In the genomic region with DNA sequence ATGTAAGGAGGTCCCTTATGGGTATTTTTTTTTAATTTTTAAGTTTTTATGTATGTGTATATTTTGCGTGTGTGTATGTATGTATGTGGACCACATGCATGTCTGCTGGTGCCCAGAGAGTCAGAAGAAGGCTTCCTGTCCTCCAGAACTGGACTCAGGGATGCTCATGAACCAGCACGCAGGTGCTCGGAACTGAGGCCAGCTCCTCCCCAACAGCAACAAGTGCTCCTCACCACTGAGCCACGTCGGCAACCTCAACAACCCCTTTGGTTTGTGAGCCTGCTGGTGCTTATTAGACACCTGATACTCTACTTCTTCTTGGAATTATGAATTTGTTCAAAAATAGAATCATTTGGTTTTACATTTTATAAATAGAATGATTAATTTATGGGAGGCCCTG, we compare ENCODE assay signal across 7 mouse cellular contexts. TPM values are rescaled to one million over a fixed set of nuclear protein-coding genes. Genes with fewer than 3 reads are reported as not detected.
A peak's percentile ranks its signal among the peaks of the same experiment; 100 is the strongest.
DNase-seq lines count a peak whose midpoint lies in the region; ATAC-seq lines count a peak whose summit lies in the region.

No protein-coding gene starts in this region.

- no peaks in the 10 kb centered on the region for H3K36me3 ChIP-seq in neural tube, embryonic 11.5 days (ENCODE audit: control insufficient read depth, insufficient read depth, low read length)
- peaks cover 21% of the 10 kb centered on the region; the same call in 1 of the 2 replicates for H3K36me3 ChIP-seq in forebrain, embryonic 13.5 days (ENCODE audit: poor library complexity, severe bottlenecking)
- peaks cover 14% of the 10 kb centered on the region for H3K36me3 ChIP-seq in limb, embryonic 15.5 days
- no peaks in the 10 kb centered on the region for H3K36me3 ChIP-seq in stomach, embryonic 16.5 days (ENCODE audit: control insufficient read depth, insufficient read depth, low read length)

- H3K9ac ChIP-seq in neural tube, embryonic 11.5 days (ENCODE audit: low read length): peak overlapping the region; percentile 75
- H3K9ac ChIP-seq in forebrain, embryonic 13.5 days: peak overlapping the region; percentile 80
- no peak overlapping the region; the same call in 1 of the 2 replicates for H3K9ac ChIP-seq in limb, embryonic 15.5 days
- peak overlapping the region; percentile 91 for H3K9ac ChIP-seq in stomach, embryonic 16.5 days (ENCODE audit: low read length)

- 94% methylated on average over 5 of the region's 5 CpGs for WGBS in neural tube, embryonic 11.5 days
- 83% methylated on average over 5 of the region's 5 CpGs for WGBS in forebrain, embryonic 13.5 days
- 71% methylated on average over 5 of the region's 5 CpGs for WGBS in limb, embryonic 15.5 days
- 73% methylated on average over 5 of the region's 5 CpGs for WGBS in stomach, embryonic 16.5 days

- peaks cover 18% of the 10 kb centered on the region for H3K4me1 ChIP-seq in neural tube, embryonic 11.5 days (ENCODE audit: control insufficient read depth, insufficient read depth, low read length)
- H3K4me1 ChIP-seq in forebrain, embryonic 13.5 days: peaks cover 41% of the 10 kb centered on the region
- H3K4me1 ChIP-seq in limb, embryonic 15.5 days: peaks cover 33% of the 10 kb centered on the region
- H3K4me1 ChIP-seq in stomach, embryonic 16.5 days (ENCODE audit: control insufficient read depth, insufficient read depth, low read length): peaks cover 35% of the 10 kb centered on the region

- no peak overlapping the region for H3K27ac ChIP-seq in neural tube, embryonic 11.5 days (ENCODE audit: low read depth, low read length)
- no peak overlapping the region for H3K27ac ChIP-seq in forebrain, embryonic 13.5 days
- no peak overlapping the region for H3K27ac ChIP-seq in limb, embryonic 15.5 days
- H3K27ac ChIP-seq in stomach, embryonic 16.5 days (ENCODE audit: low read length): no peak overlapping the region

- no peaks in the 10 kb centered on the region for H3K27me3 ChIP-seq in neural tube, embryonic 11.5 days (ENCODE audit: control insufficient read depth, insufficient read depth, low read length)
- H3K27me3 ChIP-seq in forebrain, embryonic 13.5 days: no peaks in the 10 kb centered on the region
- no peaks in the 10 kb centered on the region for H3K27me3 ChIP-seq in limb, embryonic 15.5 days
- H3K27me3 ChIP-seq in stomach, embryonic 16.5 days (ENCODE audit: control insufficient read depth, insufficient read depth, low read length): no peaks in the 10 kb centered on the region

- H3K4me2 ChIP-seq in neural tube, embryonic 11.5 days (ENCODE audit: low read depth): peak overlapping the region; percentile 76
- peak overlapping the region; percentile 90 for H3K4me2 ChIP-seq in forebrain, embryonic 13.5 days
- H3K4me2 ChIP-seq in limb, embryonic 15.5 days: peak overlapping the region; percentile 70
- peak overlapping the region; percentile 95 for H3K4me2 ChIP-seq in stomach, embryonic 16.5 days (ENCODE audit: low read depth, low read length)

- peak overlapping the region; percentile 68 for H3K4me3 ChIP-seq in neural tube, embryonic 11.5 days (ENCODE audit: low read depth, low read length)
- H3K4me3 ChIP-seq in forebrain, embryonic 13.5 days: peak overlapping the region; percentile 70
- peak overlapping the region; percentile 65 for H3K4me3 ChIP-seq in limb, embryonic 15.5 days
- peak overlapping the region; percentile 80 for H3K4me3 ChIP-seq in stomach, embryonic 16.5 days (replicated peaks; ENCODE audit: low read length)

- H3K9me3 ChIP-seq in neural tube, embryonic 11.5 days (ENCODE audit: control insufficient read depth, low read length): no peaks in the 10 kb centered on the region
- H3K9me3 ChIP-seq in forebrain, embryonic 13.5 days (replicated peaks): no peaks in the 10 kb centered on the region
- no peaks in the 10 kb centered on the region for H3K9me3 ChIP-seq in limb, embryonic 15.5 days
- no peaks in the 10 kb centered on the region for H3K9me3 ChIP-seq in stomach, embryonic 16.5 days (replicated peaks; ENCODE audit: control insufficient read depth, low read length)

- no peak for DNase-seq in neural tube, embryonic 11.5 days (ENCODE audit: low spot score)
- DNase-seq in neural tube, embryonic 10.5 days (ENCODE audit: extremely low spot score, low spot score): no peak
- DNase-seq in right cerebral cortex, postnatal 14 days: no peak
- no peak for DNase-seq in cerebellum, adult 11 months

- no peak for ATAC-seq in neural tube, embryonic 11.5 days (ENCODE audit: insufficient read depth, low FRiP score, low TSS enrichment)
- no peak for ATAC-seq in forebrain, embryonic 13.5 days
- no peak for ATAC-seq in limb, embryonic 15.5 days (ENCODE audit: insufficient number of reproducible peaks, low FRiP score, low TSS enrichment, low read depth)
- ATAC-seq in stomach, embryonic 16.5 days (ENCODE audit: insufficient read depth, low FRiP score): no peak

RNA-seq across cellular contexts. Expression of a gene that starts 39.9 kb away (rescaled TPM):
- polyA plus RNA-seq in neural tube, embryonic 11.5 days (2014; fragmentation: Nextera tagmentation; extraction: Ambion mirVana): 164 and 170 TPM in 2 replicates
- 138 and 147 TPM in 2 replicates for polyA plus RNA-seq in forebrain, embryonic 13.5 days (2015; fragmentation: Nextera tagmentation; extraction: Ambion mirVana)
- 141 and 142 TPM in 2 replicates for polyA plus RNA-seq in limb, embryonic 15.5 days (2015; fragmentation: Nextera tagmentation; extraction: Ambion mirVana)
- 145 and 146 TPM in 2 replicates for polyA plus RNA-seq in stomach, embryonic 16.5 days (2015; fragmentation: Nextera tagmentation; extraction: Ambion mirVana)
